ENCODE assay signal across 8 mouse cellular contexts in the genomic region with DNA sequence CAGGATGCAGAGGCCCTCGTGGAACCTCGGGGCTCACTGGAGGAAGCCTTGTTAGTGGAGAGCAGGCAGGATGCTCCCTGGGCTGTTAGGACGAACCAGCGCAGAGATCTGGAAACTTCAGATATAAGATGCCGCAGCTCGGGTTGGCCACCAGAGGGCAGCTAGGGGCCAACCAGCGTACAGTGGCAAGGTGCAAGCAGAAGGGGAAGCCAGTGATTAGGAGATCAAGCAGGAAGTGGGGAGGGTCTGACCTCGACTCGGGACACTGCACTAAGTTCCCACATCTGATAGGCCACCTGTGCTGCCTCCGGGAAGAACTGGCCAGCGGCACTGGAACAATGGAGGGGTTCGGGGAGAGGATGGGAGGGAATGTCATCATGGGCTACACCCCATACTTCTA. TPM values are rescaled to one million over a fixed set of nuclear protein-coding genes. Genes with fewer than 3 reads are reported as not detected.
DNase-seq lines count a peak whose midpoint lies in the region; ATAC-seq lines count a peak whose summit lies in the region.

No protein-coding gene starts in this region.

- H3K4me3 ChIP-seq in embryonic facial prominence, embryonic 11.5 days (ENCODE audit: low read depth, low read length): no peak overlapping the region
- no peak overlapping the region for H3K4me3 ChIP-seq in heart, embryonic 11.5 days (ENCODE audit: low read depth, low read length)
- no peak overlapping the region for H3K4me3 ChIP-seq in liver, embryonic 11.5 days (ENCODE audit: low read depth, low read length)
- H3K4me3 ChIP-seq in stomach, embryonic 14.5 days (ENCODE audit: low read depth, low read length): no peak overlapping the region

- 9% methylated on average over 10 of the region's 12 CpGs for WGBS in embryonic facial prominence, embryonic 11.5 days
- 4% methylated on average over 12 of the region's 12 CpGs for WGBS in heart, embryonic 11.5 days (ENCODE audit: insufficient replicate concordance)
- WGBS in liver, embryonic 11.5 days: 6% methylated on average over 12 of the region's 12 CpGs
- 5% methylated on average over 12 of the region's 12 CpGs for WGBS in stomach, embryonic 14.5 days

- ATAC-seq in embryonic facial prominence, embryonic 11.5 days (replicated peaks; ENCODE audit: insufficient number of reproducible peaks, low FRiP score, low TSS enrichment, low read depth): 0 out of 2 replicates have a peak, but pooled peaks have one; percentile 34
- 0 out of 2 replicates have a peak, but pooled peaks have one; percentile 52 for ATAC-seq in heart, embryonic 11.5 days (replicated peaks; ENCODE audit: insufficient number of reproducible peaks, low FRiP score, low TSS enrichment)
- no peak for ATAC-seq in liver, embryonic 11.5 days (replicated peaks; ENCODE audit: low FRiP score)
- ATAC-seq in stomach, embryonic 14.5 days (ENCODE audit: insufficient number of reproducible peaks, insufficient read depth, low FRiP score, low read depth): peak; percentile 68

- H3K4me1 ChIP-seq in embryonic facial prominence, embryonic 11.5 days (ENCODE audit: control insufficient read depth, insufficient read depth, low read length): no peaks in the 10 kb centered on the region
- H3K4me1 ChIP-seq in heart, embryonic 11.5 days (ENCODE audit: control insufficient read depth, insufficient read depth, low read length): peaks cover 9% of the 10 kb centered on the region; the same call in 1 of the 2 replicates
- H3K4me1 ChIP-seq in liver, embryonic 11.5 days (replicated peaks; ENCODE audit: control insufficient read depth, insufficient read depth, low read length): no peaks in the 10 kb centered on the region
- H3K4me1 ChIP-seq in stomach, embryonic 14.5 days (ENCODE audit: control insufficient read depth, insufficient read depth, low read length): no peaks in the 10 kb centered on the region

- no peaks in the 10 kb centered on the region for H3K9me3 ChIP-seq in embryonic facial prominence, embryonic 11.5 days (replicated peaks; ENCODE audit: control insufficient read depth, low read length)
- H3K9me3 ChIP-seq in heart, embryonic 11.5 days (replicated peaks; ENCODE audit: control insufficient read depth, low read length): peaks cover 3% of the 10 kb centered on the region; the same call in 1 of the 2 replicates
- no peaks in the 10 kb centered on the region for H3K9me3 ChIP-seq in liver, embryonic 11.5 days (ENCODE audit: control insufficient read depth, low read length)
- H3K9me3 ChIP-seq in stomach, embryonic 14.5 days (ENCODE audit: control insufficient read depth, low read depth, low read length): no peaks in the 10 kb centered on the region; the same call in 1 of the 2 replicates

- H3K9ac ChIP-seq in embryonic facial prominence, embryonic 11.5 days (replicated peaks; ENCODE audit: low read length): no peak overlapping the region
- no peak overlapping the region for H3K9ac ChIP-seq in heart, embryonic 11.5 days (ENCODE audit: low read depth, low read length)
- no peak overlapping the region for H3K9ac ChIP-seq in liver, embryonic 11.5 days (ENCODE audit: low read depth, low read length)
- no peak overlapping the region for H3K9ac ChIP-seq in stomach, embryonic 14.5 days (replicated peaks; ENCODE audit: low read depth, low read length)

- peaks cover 7% of the 10 kb centered on the region for H3K36me3 ChIP-seq in embryonic facial prominence, embryonic 11.5 days (replicated peaks; ENCODE audit: control insufficient read depth, insufficient read depth, low read depth, low read length)
- H3K36me3 ChIP-seq in heart, embryonic 11.5 days (ENCODE audit: control insufficient read depth, insufficient read depth, low read length): peaks cover 47% of the 10 kb centered on the region
- H3K36me3 ChIP-seq in liver, embryonic 11.5 days (ENCODE audit: control insufficient read depth, insufficient read depth, low read length): peaks cover 20% of the 10 kb centered on the region
- H3K36me3 ChIP-seq in stomach, embryonic 14.5 days (ENCODE audit: control insufficient read depth, insufficient read depth, low read length): peaks cover 78% of the 10 kb centered on the region

- H3K27ac ChIP-seq in embryonic facial prominence, embryonic 11.5 days (replicated peaks; ENCODE audit: low read depth, low read length): no peak overlapping the region
- H3K27ac ChIP-seq in heart, embryonic 11.5 days (ENCODE audit: low read depth, low read length): peak overlapping the region; percentile 17; the same call in 1 of the 2 replicates
- no peak overlapping the region for H3K27ac ChIP-seq in liver, embryonic 11.5 days (ENCODE audit: low read depth, low read length)
- no peak overlapping the region for H3K27ac ChIP-seq in stomach, embryonic 14.5 days (ENCODE audit: low read length)

- H3K4me2 ChIP-seq in embryonic facial prominence, embryonic 11.5 days (ENCODE audit: low read depth, low read length): no peak overlapping the region
- no peak overlapping the region for H3K4me2 ChIP-seq in heart, embryonic 11.5 days
- H3K4me2 ChIP-seq in liver, embryonic 11.5 days: no peak overlapping the region
- H3K4me2 ChIP-seq in stomach, embryonic 14.5 days (replicated peaks; ENCODE audit: low read depth, low read length): no peak overlapping the region

- peak; percentile 84 for DNase-seq in A20 (ENCODE audit: low read depth, low spot score)
- DNase-seq in adrenal gland, adult 8-10 months: peak; percentile 37
- DNase-seq in embryonic facial prominence, embryonic 11.5 days (ENCODE audit: low spot score): peak; percentile 83
- peak; percentile 63 for DNase-seq in kidney, adult 9 months
- DNase-seq in liver, embryonic 11.5 days (ENCODE audit: low spot score): peak; percentile 51
- peak; percentile 85 for DNase-seq in naive thymus-derived CD4-positive, alpha-beta T cell, adult 2 months (ENCODE audit: low read depth)

- no peaks in the 10 kb centered on the region for H3K27me3 ChIP-seq in embryonic facial prominence, embryonic 11.5 days (ENCODE audit: control insufficient read depth, insufficient read depth, low read length)
- H3K27me3 ChIP-seq in heart, embryonic 11.5 days (ENCODE audit: control insufficient read depth, insufficient read depth, low read length): no peaks in the 10 kb centered on the region
- H3K27me3 ChIP-seq in liver, embryonic 11.5 days (replicated peaks; ENCODE audit: control insufficient read depth, insufficient read depth, low read length): no peaks in the 10 kb centered on the region
- no peaks in the 10 kb centered on the region for H3K27me3 ChIP-seq in stomach, embryonic 14.5 days (ENCODE audit: control insufficient read depth, insufficient read depth, low read length)

RNA-seq across cellular contexts. Expression of gene Anxa6, which starts 35.0 kb away (rescaled TPM):
- total RNA-seq in adrenal gland, adult 8-10 months (2022): 100 to 1,000 TPM; 121 to 184 (median 133) TPM
- polyA plus RNA-seq in embryonic facial prominence, embryonic 11.5 days (2014; fragmentation: Nextera tagmentation; extraction: Ambion mirVana): 112 and 116 TPM in 2 replicates
- polyA plus RNA-seq in heart, embryonic 11.5 days (2014; fragmentation: Nextera tagmentation; extraction: Ambion mirVana): 300 and 370 TPM in 2 replicates
- polyA plus RNA-seq in liver, embryonic 11.5 days (2014; fragmentation: Nextera tagmentation; extraction: Ambion mirVana): 78.5 and 86.6 TPM in 2 replicates
- 400 and 419 TPM in 2 replicates for polyA plus RNA-seq in stomach, embryonic 14.5 days (2014; fragmentation: Nextera tagmentation; extraction: Ambion mirVana)

RNA-seq across cellular contexts. Expression of gene Tnip1, which starts 35.6 kb away (rescaled TPM):
- 100 to 1,000 TPM in 2 of 4 experiments, 10 to 100 TPM in 2; 94.2 to 126 (median 103) TPM for total RNA-seq in adrenal gland, adult 8-10 months (2022)
- polyA plus RNA-seq in embryonic facial prominence, embryonic 11.5 days (2014; fragmentation: Nextera tagmentation; extraction: Ambion mirVana): 9.1 and 11.6 TPM in 2 replicates
- 16.0 and 16.8 TPM in 2 replicates for polyA plus RNA-seq in heart, embryonic 11.5 days (2014; fragmentation: Nextera tagmentation; extraction: Ambion mirVana)
- 11.4 and 12.1 TPM in 2 replicates for polyA plus RNA-seq in liver, embryonic 11.5 days (2014; fragmentation: Nextera tagmentation; extraction: Ambion mirVana)
- polyA plus RNA-seq in stomach, embryonic 14.5 days (2014; fragmentation: Nextera tagmentation; extraction: Ambion mirVana): 21.0 and 21.4 TPM in 2 replicates
